Mouse (Mus musculus) brain, embryonic 14.5 days (tissue): ENCODE results near the gene Mctp1.

ENCODE experiments used
- CTCF ChIP-seq: fragments of 200-500 bp; IDR thresholded peaks from 2 replicates; pipeline ENCODE4 v1.5.1; 2012; ENCODE audit warnings: inconsistent platforms, mild to moderate bottlenecking, moderate library complexity, borderline replicate concordance; ENCODE audit not compliant: insufficient read depth, insufficient read length; ENCODE audit errors: extremely low read depth
- POLR2A ChIP-seq: fragments of 200-500 bp; IDR thresholded peaks from 2 replicates; pipeline ENCODE4 v1.6.1; 2012; ENCODE audit warnings: mild to moderate bottlenecking, inconsistent platforms, borderline replicate concordance; ENCODE audit not compliant: poor library complexity, insufficient read depth, insufficient read length, severe bottlenecking; ENCODE audit errors: extremely low read depth

DNA sequence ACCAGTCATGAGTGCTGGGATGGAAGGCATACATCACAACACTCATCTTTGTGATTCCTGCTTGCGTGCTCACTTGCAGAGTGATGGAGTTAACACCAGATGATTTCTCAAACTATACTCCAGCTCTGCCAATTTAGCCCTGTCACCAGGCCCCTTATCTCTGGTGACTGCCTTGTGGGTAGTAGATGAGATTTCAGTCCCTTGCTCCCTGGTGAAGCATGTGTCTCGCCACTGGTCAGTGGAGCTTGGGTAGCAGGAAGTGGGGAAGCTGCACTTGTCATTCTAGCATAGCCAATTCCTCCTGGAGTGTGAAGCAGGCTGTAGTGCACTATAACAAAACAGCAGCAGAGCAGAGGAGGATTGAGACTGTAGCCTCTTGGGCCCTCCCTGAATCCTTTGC, 208.6 kb downstream of the Mctp1 start:
- TF ChIP-seq CTCF (no peak), POLR2A (no peak)
